Mouse (Mus musculus) bone marrow macrophage, adult 2 months (primary cell): ENCODE results near the gene Rpa2.

Source experiments
- CTCF ChIP-seq: IDR thresholded peaks from 2 replicates; pipeline ENCODE4 v1.5.1; 2012; ENCODE audit warnings: low read depth, mild to moderate bottlenecking, low read length, moderate library complexity
- POLR2A ChIP-seq: IDR thresholded peaks from 2 replicates; pipeline ENCODE4 v1.6.1; 2012; ENCODE audit warnings: mild to moderate bottlenecking, low read depth, low read length, borderline replicate concordance

DNA sequence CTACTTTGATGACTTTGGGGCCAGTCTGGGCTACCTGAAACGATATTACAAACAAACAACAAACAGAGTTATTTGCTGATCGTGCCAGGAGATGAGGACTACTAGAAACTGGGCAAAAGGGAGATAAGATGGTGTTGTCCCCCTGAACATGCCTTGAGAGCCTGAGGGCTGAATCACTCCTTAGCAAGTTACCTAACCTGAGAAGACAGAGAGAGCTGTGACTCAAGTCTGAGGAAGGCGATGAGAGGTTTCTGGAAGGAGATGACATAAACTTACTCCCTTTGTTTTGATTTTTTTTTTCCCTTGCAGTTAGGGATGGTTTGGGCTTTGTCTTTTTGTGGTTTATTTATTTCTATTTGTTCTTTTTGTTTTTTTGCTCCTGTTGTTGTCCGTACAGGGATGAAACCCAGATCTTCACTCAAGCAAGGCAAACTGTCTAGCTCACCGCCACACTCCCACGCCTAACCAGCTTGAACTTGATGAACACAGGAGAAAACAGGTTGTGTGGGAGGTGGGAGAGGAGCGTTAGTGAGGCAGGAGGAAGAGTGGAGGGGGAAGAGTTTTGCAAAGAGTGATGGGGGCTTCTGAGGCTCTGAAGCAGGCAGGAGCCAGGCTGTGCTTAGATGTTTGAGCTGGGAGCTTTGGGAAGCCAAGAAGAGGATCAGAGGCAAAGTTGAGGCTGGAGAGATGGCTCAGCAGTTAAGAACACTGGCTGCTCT, 10.3 kb upstream of the Rpa2 start:
- TF ChIP-seq CTCF (no peak), POLR2A (no peak)
